Mouse (Mus musculus): ENCODE results near the gene Ltbr. TPM values are rescaled to one million over a fixed set of nuclear protein-coding genes. Genes with fewer than 3 reads are reported as not detected.

Ltbr gene
- total and polyA plus RNA-seq, 2 experiments: 55.9 to 102 TPM

DNA sequence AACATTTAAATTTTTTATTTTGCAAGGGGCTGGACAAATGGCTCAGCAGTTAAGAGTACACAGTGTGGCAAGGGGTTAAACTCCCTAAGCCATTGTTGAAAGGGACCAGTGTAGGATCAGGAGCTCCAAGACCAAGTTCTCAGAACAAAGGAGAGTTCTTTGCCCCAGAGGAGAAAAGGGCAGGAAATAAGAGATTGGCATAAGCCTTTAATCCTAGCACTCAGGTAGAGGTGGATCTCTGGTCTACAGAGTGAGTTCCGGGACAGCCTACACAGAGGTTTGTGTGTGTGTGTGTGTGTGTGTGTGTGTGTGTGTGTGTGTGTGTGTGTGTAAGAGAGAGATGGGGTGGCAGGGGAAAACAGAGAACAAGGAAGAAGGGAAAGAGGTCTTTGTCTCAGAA, 12.7 kb downstream of the Ltbr start:
- Histone ChIP-seq H3K36me3 (ENCODE audit: control insufficient read depth, insufficient read depth, low read length) (no peaks in the 10 kb centered on the region), H3K27ac (replicated peaks; ENCODE audit: insufficient read depth, low read depth, low read length) (no peak overlapping the region), H3K79me2 (ENCODE audit: control insufficient read depth, insufficient read depth, low read length) (no peaks in the 10 kb centered on the region), H3K9ac (ENCODE audit: low read depth, low read length) (no peak overlapping the region), H3K27me3 (ENCODE audit: control insufficient read depth, insufficient read depth, low read length) (no peaks in the 10 kb centered on the region), H3K4me3 (ENCODE audit: insufficient read depth, low read depth, low read length) (no peak overlapping the region), H3K4me1 (ENCODE audit: control insufficient read depth, insufficient read depth, low read length) (0 out of 2 replicates have a peak, but pooled peaks cover 2% of the 10 kb centered on the region)
- no peak for DNase-seq (ENCODE audit: extremely low read depth, low read depth, low spot score)
- TF ChIP-seq CTCF (IDR thresholded peaks at IDR 0.05; ENCODE audit: low read depth, low read length) (no peak), POLR2A (IDR thresholded peaks at IDR 0.05; ENCODE audit: extremely low read depth, insufficient read depth, low read length) (no peak)
- 89% methylated on average over 1 of the region's 1 CpGs for WGBS

DNA sequence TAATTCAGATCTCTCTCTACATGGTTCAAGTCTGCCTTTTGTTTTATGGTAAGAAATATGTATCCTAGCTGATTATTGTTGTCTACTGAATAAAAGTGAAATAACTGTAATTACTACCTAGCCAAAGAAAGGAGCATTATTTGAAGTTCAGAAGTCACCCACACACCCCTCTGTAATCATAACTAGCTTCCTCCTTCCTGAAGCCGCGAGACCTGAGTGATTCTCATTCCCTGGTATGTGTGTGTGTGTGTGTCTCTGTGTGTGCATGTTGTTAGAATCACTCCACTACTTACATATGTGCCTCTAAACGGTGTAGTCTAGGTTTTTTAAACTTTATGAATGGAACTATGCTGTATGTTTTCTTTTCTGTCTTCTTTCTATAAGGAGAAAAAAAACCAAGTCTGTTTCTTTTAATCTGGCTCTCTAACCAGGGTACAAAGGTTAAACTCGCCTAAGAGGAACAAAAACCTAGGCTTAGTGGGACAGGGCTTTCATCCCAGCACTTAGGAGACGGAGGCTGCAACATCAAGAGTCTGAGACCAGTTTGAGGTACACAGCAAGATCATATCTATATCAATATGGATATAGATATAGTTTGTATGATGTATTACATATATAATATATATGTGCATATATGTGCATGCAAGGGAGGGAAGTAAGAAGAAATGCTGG, 16.4 kb downstream of the Ltbr start:
- 0 out of 2 replicates have a peak, but pooled peaks cover 2% of the 10 kb centered on the region for H3K4me1 ChIP-seq (ENCODE audit: control insufficient read depth, insufficient read depth, low read length)
- H3K36me3 ChIP-seq (ENCODE audit: control insufficient read depth, insufficient read depth, low read length): no peaks in the 10 kb centered on the region
- peak; percentile 41 for DNase-seq (ENCODE audit: extremely low read depth, low read depth, low spot score)
- H3K27me3 ChIP-seq (ENCODE audit: control insufficient read depth, insufficient read depth, low read length): no peaks in the 10 kb centered on the region
- H3K27ac ChIP-seq (replicated peaks; ENCODE audit: insufficient read depth, low read depth, low read length): no peak overlapping the region
- TF ChIP-seq CTCF (IDR thresholded peaks at IDR 0.05; ENCODE audit: low read depth, low read length): no peak
- no peak for TF ChIP-seq POLR2A (IDR thresholded peaks at IDR 0.05; ENCODE audit: extremely low read depth, insufficient read depth, low read length)
- H3K9ac ChIP-seq (ENCODE audit: low read depth, low read length): no peak overlapping the region
- H3K79me2 ChIP-seq (ENCODE audit: control insufficient read depth, insufficient read depth, low read length): no peaks in the 10 kb centered on the region
- WGBS: 54% methylated on average over 5 of the region's 5 CpGs
- no peak overlapping the region for H3K4me3 ChIP-seq (ENCODE audit: insufficient read depth, low read depth, low read length)

DNA sequence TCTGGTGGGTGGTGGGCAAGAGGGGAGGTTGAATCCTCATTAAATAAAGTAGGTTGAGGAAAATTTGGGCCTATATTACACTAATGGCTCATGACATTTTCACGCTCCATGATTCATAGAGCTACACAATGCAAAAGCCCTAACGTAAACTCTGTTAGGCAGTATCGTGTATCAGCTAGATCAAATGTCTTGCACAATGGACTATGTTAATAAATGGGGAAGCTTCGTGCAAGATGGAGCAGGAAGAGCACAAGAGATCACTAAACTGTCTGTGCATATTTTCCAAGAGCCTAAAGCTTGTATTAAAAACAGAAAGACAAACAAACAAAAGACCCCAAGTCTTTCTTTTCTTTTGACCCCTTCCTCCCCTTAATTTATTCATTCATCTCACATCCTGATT, 19.6 kb downstream of the Ltbr start:
- Histone ChIP-seq H3K79me2 (ENCODE audit: control insufficient read depth, insufficient read depth, low read length) (no peaks in the 10 kb centered on the region), H3K4me3 (ENCODE audit: insufficient read depth, low read depth, low read length) (no peak overlapping the region), H3K27ac (replicated peaks; ENCODE audit: insufficient read depth, low read depth, low read length) (no peak overlapping the region), H3K4me1 (ENCODE audit: control insufficient read depth, insufficient read depth, low read length) (0 out of 2 replicates have a peak, but pooled peaks cover 2% of the 10 kb centered on the region), H3K9ac (ENCODE audit: low read depth, low read length) (no peak overlapping the region), H3K27me3 (ENCODE audit: control insufficient read depth, insufficient read depth, low read length) (no peaks in the 10 kb centered on the region), H3K36me3 (ENCODE audit: control insufficient read depth, insufficient read depth, low read length) (no peaks in the 10 kb centered on the region)
- TF ChIP-seq POLR2A (IDR thresholded peaks at IDR 0.05; ENCODE audit: extremely low read depth, insufficient read depth, low read length) (no peak), CTCF (IDR thresholded peaks at IDR 0.05; ENCODE audit: low read depth, low read length) (no peak)
- 85% methylated on average over 4 of the region's 4 CpGs for WGBS
- DNase-seq (ENCODE audit: extremely low read depth, low read depth, low spot score): no peak

GRCm38 (mm10) chr6:125292256-125292655, 21.4 kb downstream of the Ltbr start:
- Histone ChIP-seq H3K4me1 (ENCODE audit: control insufficient read depth, insufficient read depth, low read length) (0 out of 2 replicates have a peak, but pooled peaks cover 2% of the 10 kb centered on the region), H3K27ac (replicated peaks; ENCODE audit: insufficient read depth, low read depth, low read length) (no peak overlapping the region), H3K27me3 (ENCODE audit: control insufficient read depth, insufficient read depth, low read length) (no peaks in the 10 kb centered on the region), H3K36me3 (ENCODE audit: control insufficient read depth, insufficient read depth, low read length) (no peaks in the 10 kb centered on the region), H3K79me2 (ENCODE audit: control insufficient read depth, insufficient read depth, low read length) (no peaks in the 10 kb centered on the region), H3K4me3 (ENCODE audit: insufficient read depth, low read depth, low read length) (no peak overlapping the region), H3K9ac (ENCODE audit: low read depth, low read length) (no peak overlapping the region)
- 41% methylated on average over 7 of the region's 7 CpGs for WGBS
- TF ChIP-seq CTCF (IDR thresholded peaks at IDR 0.05; ENCODE audit: low read depth, low read length): no peak
- TF ChIP-seq POLR2A (IDR thresholded peaks at IDR 0.05; ENCODE audit: extremely low read depth, insufficient read depth, low read length): no peak
- peak; percentile 79 for DNase-seq (ENCODE audit: extremely low read depth, low read depth, low spot score)

- no peak overlapping the region for H3K9ac ChIP-seq (ENCODE audit: low read depth, low read length)
- 87% methylated on average over 4 of the region's 4 CpGs for WGBS
- H3K4me1 ChIP-seq (ENCODE audit: control insufficient read depth, insufficient read depth, low read length): 0 out of 2 replicates have a peak, but pooled peaks cover under 1% of the 10 kb centered on the region
- no peaks in the 10 kb centered on the region for H3K36me3 ChIP-seq (ENCODE audit: control insufficient read depth, insufficient read depth, low read length)
- no peak overlapping the region for H3K4me3 ChIP-seq (ENCODE audit: insufficient read depth, low read depth, low read length)
- DNase-seq (ENCODE audit: extremely low read depth, low read depth, low spot score): no peak
- H3K27ac ChIP-seq (replicated peaks; ENCODE audit: insufficient read depth, low read depth, low read length): no peak overlapping the region
- no peaks in the 10 kb centered on the region for H3K79me2 ChIP-seq (ENCODE audit: control insufficient read depth, insufficient read depth, low read length)
- no peak for TF ChIP-seq POLR2A (IDR thresholded peaks at IDR 0.05; ENCODE audit: extremely low read depth, insufficient read depth, low read length)
- TF ChIP-seq CTCF (IDR thresholded peaks at IDR 0.05; ENCODE audit: low read depth, low read length): no peak
- no peaks in the 10 kb centered on the region for H3K27me3 ChIP-seq (ENCODE audit: control insufficient read depth, insufficient read depth, low read length)
These were observed 22.4 kb downstream of the Ltbr start for GRCm38 (mm10) chr6:125291329-125291728.

GRCm38 (mm10) chr6:125288730-125289129, 25.0 kb downstream of the Ltbr start:
- no peaks in the 10 kb centered on the region for H3K79me2 ChIP-seq (ENCODE audit: control insufficient read depth, insufficient read depth, low read length)
- WGBS: 85% methylated on average over 5 of the region's 5 CpGs
- no peaks in the 10 kb centered on the region for H3K27me3 ChIP-seq (ENCODE audit: control insufficient read depth, insufficient read depth, low read length)
- TF ChIP-seq POLR2A (IDR thresholded peaks at IDR 0.05; ENCODE audit: extremely low read depth, insufficient read depth, low read length) (no peak), CTCF (IDR thresholded peaks at IDR 0.05; ENCODE audit: low read depth, low read length) (no peak)
- peaks cover 2% of the 10 kb centered on the region; the same call in 1 of the 2 replicates for H3K4me1 ChIP-seq (ENCODE audit: control insufficient read depth, insufficient read depth, low read length)
- no peak for DNase-seq (ENCODE audit: extremely low read depth, low read depth, low spot score)
- no peak overlapping the region for H3K27ac ChIP-seq (replicated peaks; ENCODE audit: insufficient read depth, low read depth, low read length)
- H3K36me3 ChIP-seq (ENCODE audit: control insufficient read depth, insufficient read depth, low read length): no peaks in the 10 kb centered on the region
- H3K4me3 ChIP-seq (ENCODE audit: insufficient read depth, low read depth, low read length): no peak overlapping the region
- no peak overlapping the region for H3K9ac ChIP-seq (ENCODE audit: low read depth, low read length)
